In the genomic region with DNA sequence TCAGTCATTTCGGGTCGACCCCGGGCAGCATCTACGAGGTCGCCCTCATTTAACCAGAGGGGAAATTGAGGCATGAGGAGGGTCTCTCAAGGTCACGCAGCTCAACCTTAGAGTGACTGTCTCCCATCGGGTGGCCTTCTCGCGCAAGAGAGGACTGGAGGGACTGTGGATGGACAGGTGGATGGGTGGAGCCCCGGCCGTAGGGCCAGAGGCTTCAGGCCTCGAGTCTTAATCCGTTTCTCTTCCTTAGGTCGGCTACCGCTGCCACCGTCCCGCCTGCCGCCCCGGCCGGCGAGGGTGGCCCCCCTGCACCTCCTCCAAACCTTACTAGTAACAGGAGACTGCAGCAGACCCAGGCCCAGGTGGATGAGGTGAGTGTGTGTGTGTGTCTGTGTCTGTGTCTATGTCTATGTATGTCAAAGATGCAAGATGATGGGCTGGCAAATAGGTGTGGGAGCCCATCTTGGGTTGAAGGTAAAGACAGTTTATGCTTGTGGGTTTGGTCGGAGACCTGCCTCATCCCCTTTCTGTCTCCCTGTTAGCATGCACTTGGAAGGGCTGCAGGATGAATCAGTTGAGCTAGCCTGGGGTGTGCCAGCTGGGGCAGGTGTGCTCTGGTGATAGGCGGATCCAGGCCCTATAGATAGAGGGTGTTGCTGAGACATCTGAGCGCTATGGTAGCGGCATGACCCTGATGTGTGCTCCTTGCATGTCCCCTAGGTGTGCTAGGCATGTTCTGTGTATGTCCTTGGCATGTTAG, we compare ENCODE assay signal across 8 mouse cellular contexts. TPM values are rescaled to one million over a fixed set of nuclear protein-coding genes. Genes with fewer than 3 reads are reported as not detected.
A peak's percentile ranks its signal among the peaks of the same experiment; 100 is the strongest.
DNase-seq lines count a peak whose midpoint lies in the region; ATAC-seq and TF ChIP-seq lines count a peak whose summit lies in the region.

No protein-coding gene starts in this region.

- peak; percentile 11; the same call in 1 of the 2 replicates for ATAC-seq in heart, postnatal 0 days (ENCODE audit: insufficient read depth, low read depth)
- peak; percentile 65 for ATAC-seq in liver, postnatal 0 days
- ATAC-seq in stomach, embryonic 16.5 days (ENCODE audit: insufficient read depth, low FRiP score): peak; percentile 15; the same call in 1 of the 2 replicates

- peak overlapping the region; percentile 89 for H3K4me2 ChIP-seq in heart, postnatal 0 days (ENCODE audit: low read depth, low read length)
- peak overlapping the region; percentile 86 for H3K4me2 ChIP-seq in liver, postnatal 0 days (ENCODE audit: low read depth, low read length)
- H3K4me2 ChIP-seq in stomach, embryonic 16.5 days (ENCODE audit: low read depth, low read length): peak overlapping the region; percentile 87

- peak overlapping the region; percentile 97 for H3K9ac ChIP-seq in heart, postnatal 0 days (replicated peaks; ENCODE audit: low read depth, low read length)
- H3K9ac ChIP-seq in liver, postnatal 0 days (replicated peaks): peak overlapping the region; percentile 100
- peak overlapping the region; percentile 97 for H3K9ac ChIP-seq in stomach, embryonic 16.5 days (ENCODE audit: low read length)

- 8% methylated on average over 25 of the region's 25 CpGs for WGBS in heart, postnatal 0 days
- 8% methylated on average over 25 of the region's 25 CpGs for WGBS in liver, postnatal 0 days (ENCODE audit: insufficient replicate concordance)
- WGBS in stomach, embryonic 16.5 days: 9% methylated on average over 25 of the region's 25 CpGs

- DNase-seq in cerebellum, adult 11 months: peak; percentile 34
- DNase-seq in cerebellum, postnatal 14 days: no peak
- no peak for DNase-seq in testis, postnatal 10 days (ENCODE audit: low spot score)
- no peak for DNase-seq in heart, postnatal 0 days (ENCODE audit: low spot score)
- DNase-seq in liver, postnatal 0 days: no peak
- no peak for DNase-seq in thymus, postnatal 10 days (ENCODE audit: low spot score in 2 of 2)

- peak overlapping the region; percentile 99 for H3K4me3 ChIP-seq in testis, adult 2 months (ENCODE audit: control insufficient read depth, low read depth, low read length)
- H3K4me3 ChIP-seq in heart, postnatal 0 days (ENCODE audit: low read depth, low read length): peak overlapping the region; percentile 93
- H3K4me3 ChIP-seq in liver, postnatal 0 days (ENCODE audit: low read depth, low read length): peak overlapping the region; percentile 97
- peak overlapping the region; percentile 73 for H3K4me3 ChIP-seq in stomach, embryonic 16.5 days (replicated peaks; ENCODE audit: low read length)

- peaks cover 29% of the 10 kb centered on the region for H3K4me1 ChIP-seq in testis, adult 2 months (ENCODE audit: control insufficient read depth, insufficient read depth, low read length)
- peaks cover 18% of the 10 kb centered on the region for H3K4me1 ChIP-seq in heart, postnatal 0 days (ENCODE audit: control insufficient read depth, insufficient read depth)
- H3K4me1 ChIP-seq in liver, postnatal 0 days (ENCODE audit: insufficient read depth): peaks cover 28% of the 10 kb centered on the region
- H3K4me1 ChIP-seq in stomach, embryonic 16.5 days (ENCODE audit: control insufficient read depth, insufficient read depth, low read length): peaks cover 30% of the 10 kb centered on the region

- peak; percentile 29; the same call in 1 of the 2 replicates for TF ChIP-seq CTCF in testis, adult 2 months (IDR thresholded peaks at IDR 0.05; ENCODE audit: control insufficient read depth, insufficient read depth, insufficient replicate concordance, low read depth, low read length)
- TF ChIP-seq CTCF in heart, postnatal 0 days (IDR thresholded peaks at IDR 0.05; ENCODE audit: low read depth): no peak
- 0 out of 2 replicates have a peak, but pooled peaks have one; percentile 32 for TF ChIP-seq CTCF in liver, postnatal 0 days (IDR thresholded peaks at IDR 0.05; ENCODE audit: low read depth)

- TF ChIP-seq POLR2A in testis, adult 2 months (IDR thresholded peaks at IDR 0.05; ENCODE audit: control insufficient read depth, low read depth, low read length): 0 out of 2 replicates have a peak, but pooled peaks have one; percentile 12

- H3K27ac ChIP-seq in testis, adult 2 months (ENCODE audit: control insufficient read depth, insufficient read depth, low read depth, low read length): peak overlapping the region; percentile 98
- H3K27ac ChIP-seq in heart, postnatal 0 days (ENCODE audit: low read depth): peak overlapping the region; percentile 98
- H3K27ac ChIP-seq in liver, postnatal 0 days (ENCODE audit: low read depth): peak overlapping the region; percentile 96
- peak overlapping the region; percentile 95 for H3K27ac ChIP-seq in stomach, embryonic 16.5 days (ENCODE audit: low read length)

- H3K36me3 ChIP-seq in testis, adult 2 months (ENCODE audit: control insufficient read depth, insufficient read depth, low read length): peaks cover 2% of the 10 kb centered on the region
- H3K36me3 ChIP-seq in heart, postnatal 0 days (replicated peaks; ENCODE audit: control insufficient read depth, insufficient read depth, low read length): peaks cover 30% of the 10 kb centered on the region
- H3K36me3 ChIP-seq in liver, postnatal 0 days (replicated peaks; ENCODE audit: insufficient read depth, low read length): peaks cover 31% of the 10 kb centered on the region
- H3K36me3 ChIP-seq in stomach, embryonic 16.5 days (ENCODE audit: control insufficient read depth, insufficient read depth, low read length): peaks cover 4% of the 10 kb centered on the region; the same call in 1 of the 2 replicates

- no peak for TF ChIP-seq EP300 in heart, postnatal 0 days (IDR thresholded peaks at IDR 0.05; ENCODE audit: low read depth)
- TF ChIP-seq EP300 in liver, postnatal 0 days (IDR thresholded peaks at IDR 0.05; ENCODE audit: low read depth): peak; percentile 73

- H3K27me3 ChIP-seq in testis, adult 2 months (ENCODE audit: control insufficient read depth, insufficient read depth, low read length): no peaks in the 10 kb centered on the region
- H3K27me3 ChIP-seq in heart, postnatal 0 days (ENCODE audit: control insufficient read depth, insufficient read depth, low read length): no peaks in the 10 kb centered on the region
- H3K27me3 ChIP-seq in liver, postnatal 0 days (ENCODE audit: insufficient read depth, low read length): no peaks in the 10 kb centered on the region
- H3K27me3 ChIP-seq in stomach, embryonic 16.5 days (ENCODE audit: control insufficient read depth, insufficient read depth, low read length): no peaks in the 10 kb centered on the region

- no peaks in the 10 kb centered on the region for H3K9me3 ChIP-seq in heart, postnatal 0 days (replicated peaks; ENCODE audit: control insufficient read depth, low read length)
- H3K9me3 ChIP-seq in liver, postnatal 0 days (ENCODE audit: low read length): no peaks in the 10 kb centered on the region
- no peaks in the 10 kb centered on the region for H3K9me3 ChIP-seq in stomach, embryonic 16.5 days (replicated peaks; ENCODE audit: control insufficient read depth, low read length)

RNA-seq across cellular contexts. Expression of a gene that starts 0.7 kb away (rescaled TPM):
- polyA plus RNA-seq in testis, adult 2 months (2012; rRNA removed): 36.3 and 43.1 TPM in 2 replicates
- total RNA-seq in heart, postnatal 0 days (2014; rRNA removed; ENCODE audit: low replicate concordance): 25.2 and 27.9 TPM in 2 replicates
- 59.2 and 62.1 TPM in 2 replicates for polyA plus RNA-seq in heart, postnatal 0 days (2015; fragmentation: Nextera tagmentation; extraction: Ambion mirVana)
- 13.6 and 14.2 TPM in 2 replicates for polyA plus RNA-seq in liver, postnatal 0 days (2015; fragmentation: Nextera tagmentation; extraction: Ambion mirVana)
- 79.9 and 88.5 TPM in 2 replicates for polyA plus RNA-seq in stomach, embryonic 16.5 days (2015; fragmentation: Nextera tagmentation; extraction: Ambion mirVana)

RNA-seq across cellular contexts. Expression of a gene that starts 6.0 kb away (rescaled TPM):
- polyA plus RNA-seq in testis, adult 2 months (2012; rRNA removed): 103 and 106 TPM in 2 replicates
- 76.8 and 93.5 TPM in 2 replicates for total RNA-seq in heart, postnatal 0 days (2014; rRNA removed; ENCODE audit: low replicate concordance)
- 8.1 and 9.7 TPM in 2 replicates for polyA plus RNA-seq in heart, postnatal 0 days (2015; fragmentation: Nextera tagmentation; extraction: Ambion mirVana)
- polyA plus RNA-seq in liver, postnatal 0 days (2015; fragmentation: Nextera tagmentation; extraction: Ambion mirVana): 3.0 and 8.2 TPM in 2 replicates
- 21.8 and 22.3 TPM in 2 replicates for polyA plus RNA-seq in stomach, embryonic 16.5 days (2015; fragmentation: Nextera tagmentation; extraction: Ambion mirVana)

RNA-seq across cellular contexts. Expression of a gene that starts 18.4 kb away (rescaled TPM):
- polyA plus RNA-seq in testis, adult 2 months (2012; rRNA removed): 135 and 142 TPM in 2 replicates
- 10.9 and 25.5 TPM in 2 replicates for total RNA-seq in heart, postnatal 0 days (2014; rRNA removed; ENCODE audit: low replicate concordance)
- 18.3 and 24.3 TPM in 2 replicates for polyA plus RNA-seq in heart, postnatal 0 days (2015; fragmentation: Nextera tagmentation; extraction: Ambion mirVana)
- polyA plus RNA-seq in liver, postnatal 0 days (2015; fragmentation: Nextera tagmentation; extraction: Ambion mirVana): 12.5 and 13.0 TPM in 2 replicates
- polyA plus RNA-seq in stomach, embryonic 16.5 days (2015; fragmentation: Nextera tagmentation; extraction: Ambion mirVana): 58.2 and 62.1 TPM in 2 replicates

RNA-seq across cellular contexts. Expression of a gene that starts 29.5 kb away (rescaled TPM):
- 13.4 and 15.8 TPM in 2 replicates for polyA plus RNA-seq in testis, adult 2 months (2012; rRNA removed)
- total RNA-seq in heart, postnatal 0 days (2014; rRNA removed; ENCODE audit: low replicate concordance): 21.3 and 24.1 TPM in 2 replicates
- polyA plus RNA-seq in heart, postnatal 0 days (2015; fragmentation: Nextera tagmentation; extraction: Ambion mirVana): 12.1 and 13.0 TPM in 2 replicates
- 5.4 and 6.6 TPM in 2 replicates for polyA plus RNA-seq in liver, postnatal 0 days (2015; fragmentation: Nextera tagmentation; extraction: Ambion mirVana)
- polyA plus RNA-seq in stomach, embryonic 16.5 days (2015; fragmentation: Nextera tagmentation; extraction: Ambion mirVana): 7.2 and 7.8 TPM in 2 replicates

RNA-seq across cellular contexts. Expression of a gene that starts 31.2 kb away (rescaled TPM):
- 0.17 TPM in 2 replicates for polyA plus RNA-seq in testis, adult 2 months (2012; rRNA removed)
- total RNA-seq in heart, postnatal 0 days (2014; rRNA removed; ENCODE audit: low replicate concordance): not detected in 2 replicates
- 0.26 and 0.29 TPM in 2 replicates for polyA plus RNA-seq in heart, postnatal 0 days (2015; fragmentation: Nextera tagmentation; extraction: Ambion mirVana)
- 0.07 and 0.15 TPM in 2 replicates for polyA plus RNA-seq in liver, postnatal 0 days (2015; fragmentation: Nextera tagmentation; extraction: Ambion mirVana)
- polyA plus RNA-seq in stomach, embryonic 16.5 days (2015; fragmentation: Nextera tagmentation; extraction: Ambion mirVana): 0.40 and 0.69 TPM in 2 replicates

Comparison
In these comparisons a context has a peak if more than half of its experiments do, and no peak if none do; other contexts are left out.
1. ATAC-seq: peak in every context shown above with its lines; median percentile 65 in liver, postnatal 0 days; 15 in stomach, embryonic 16.5 days; 11 in heart, postnatal 0 days.